Mouse (Mus musculus): ENCODE data around the gene Myt1l.

Gene Myt1l

GRCm38 (mm10) chr12:29561222-29561621, 33.0 kb downstream of the Myt1l start:
- no peak for DNase-seq (ENCODE audit: extremely low spot score)

- DNase-seq (ENCODE audit: extremely low spot score): no peak
Measured at GRCm38 (mm10) chr12:29569311-29569710, 41.1 kb downstream of the Myt1l start.

- no peak for DNase-seq (ENCODE audit: extremely low spot score)
Measured at GRCm38 (mm10) chr12:29570351-29570750, 42.2 kb downstream of the Myt1l start.

- no peak for DNase-seq (ENCODE audit: extremely low spot score)
Measured at GRCm38 (mm10) chr12:29571613-29572012, 43.4 kb downstream of the Myt1l start.

GRCm38 (mm10) chr12:29593787-29594186, 65.6 kb downstream of the Myt1l start:
- DNase-seq (ENCODE audit: extremely low spot score): no peak

GRCm38 (mm10) chr12:29599916-29600315, 71.7 kb downstream of the Myt1l start:
- DNase-seq (ENCODE audit: extremely low spot score): no peak

- DNase-seq (ENCODE audit: extremely low spot score): no peak
Measured at GRCm38 (mm10) chr12:29601223-29601622, 73.0 kb downstream of the Myt1l start.

- DNase-seq (ENCODE audit: extremely low spot score): no peak
Measured at GRCm38 (mm10) chr12:29604659-29605058, 76.5 kb downstream of the Myt1l start.

- no peak for DNase-seq (ENCODE audit: extremely low spot score)
Measured at GRCm38 (mm10) chr12:29605124-29605523, 76.9 kb downstream of the Myt1l start.

GRCm38 (mm10) chr12:29606221-29606620, 78.0 kb downstream of the Myt1l start:
- no peak for DNase-seq (ENCODE audit: extremely low spot score)

- no peak for DNase-seq (ENCODE audit: extremely low spot score)
Measured at GRCm38 (mm10) chr12:29617746-29618145, 89.6 kb downstream of the Myt1l start.

GRCm38 (mm10) chr12:29621530-29621929, 93.3 kb downstream of the Myt1l start:
- DNase-seq (ENCODE audit: extremely low spot score): no peak

- DNase-seq (ENCODE audit: extremely low spot score): peak; percentile 42
Measured at GRCm38 (mm10) chr12:29627956-29628750, 100.0 kb downstream of the Myt1l start.

- DNase-seq (ENCODE audit: extremely low spot score): no peak
Measured at GRCm38 (mm10) chr12:29629875-29630538, 101.8 kb downstream of the Myt1l start.

- DNase-seq (ENCODE audit: extremely low spot score): no peak
Measured at GRCm38 (mm10) chr12:29634509-29634908, 106.3 kb downstream of the Myt1l start.

- peak; percentile 19 for DNase-seq (ENCODE audit: extremely low spot score)
Measured at GRCm38 (mm10) chr12:29639543-29640196, 111.5 kb downstream of the Myt1l start.

GRCm38 (mm10) chr12:29640201-29640600, 112.0 kb downstream of the Myt1l start:
- no peak for DNase-seq (ENCODE audit: extremely low spot score)

GRCm38 (mm10) chr12:29642915-29643314, 114.7 kb downstream of the Myt1l start:
- no peak for DNase-seq (ENCODE audit: extremely low spot score)

GRCm38 (mm10) chr12:29644091-29644490, 115.9 kb downstream of the Myt1l start:
- no peak for DNase-seq (ENCODE audit: extremely low spot score)

GRCm38 (mm10) chr12:29644721-29645120, 116.5 kb downstream of the Myt1l start:
- no peak for DNase-seq (ENCODE audit: extremely low spot score)

GRCm38 (mm10) chr12:29649510-29650152, 121.4 kb downstream of the Myt1l start:
- no peak for DNase-seq (ENCODE audit: extremely low spot score)

- DNase-seq (ENCODE audit: extremely low spot score): no peak
Measured at GRCm38 (mm10) chr12:29652516-29652915, 124.3 kb downstream of the Myt1l start.
